Mouse (Mus musculus) MEL (cell line): Measurements from ENCODE around the gene Fbxl21. TPM values are rescaled to one million over a fixed set of nuclear protein-coding genes. Genes with fewer than 3 reads are reported as not detected.

Source experiments
- DNase-seq: peaks from one replicate; pipeline ENCODE4 v3.0.0; 2011; ENCODE audit warnings: low read depth, low spot score
- H3K27ac ChIP-seq: 2 replicates; pipeline ENCODE4 v1.5.1; 2012; ENCODE audit warnings: low read depth, mild to moderate bottlenecking, control low read depth, low read length, moderate library complexity; ENCODE audit not compliant: control insufficient read depth
- H3K27me3 ChIP-seq, 2 experiments: fragments of 150-350 bp in 1 of 2; sonication (generic) in 1 of 2; 2 replicates each; pipeline ENCODE4 v1.6.1; 2012; ENCODE audit warnings: low read length in 2 of 2, mild to moderate bottlenecking in 2 of 2, improper control_type of control experiment in 1 of 2, moderate library complexity in 1 of 2; ENCODE audit not compliant: insufficient read depth in 2 of 2, control insufficient read depth in 1 of 2
- H3K36me3 ChIP-seq, 2 experiments: 2 replicates each; pipeline ENCODE4 v1.6.1; 2012 to 2014; ENCODE audit warnings: low read length in 2 of 2, improper control_type of control experiment in 1 of 2, inconsistent platforms in 1 of 2, mild to moderate bottlenecking in 1 of 2; ENCODE audit not compliant: insufficient read depth in 2 of 2, control insufficient read depth in 1 of 2
- H3K4me1 ChIP-seq, 2 experiments: fragments of 150-350 bp in 1 of 2; sonication (generic) in 1 of 2; 2 replicates each; pipeline ENCODE4 v1.6.1; 2012; ENCODE audit warnings: low read length in 2 of 2, improper control_type of control experiment in 1 of 2, mild to moderate bottlenecking in 1 of 2; ENCODE audit not compliant: insufficient read depth in 2 of 2, control insufficient read depth in 1 of 2
- H3K4me3 ChIP-seq, 2 experiments: fragments of 150-350 bp in 1 of 2; sonication (generic) in 1 of 2; 2 replicates each; pipeline ENCODE4 v1.5.1; 2012; ENCODE audit warnings: low read depth in 2 of 2, low read length in 2 of 2, mild to moderate bottlenecking in 2 of 2, moderate library complexity in 2 of 2, control low read depth in 1 of 2, improper control_type of control experiment in 1 of 2; ENCODE audit not compliant: control insufficient read depth in 1 of 2, insufficient read depth in 1 of 2
- H3K79me2 ChIP-seq: 2 replicates; pipeline ENCODE4 v1.6.1; 2012; ENCODE audit warnings: mild to moderate bottlenecking, low read length, moderate library complexity; ENCODE audit not compliant: control insufficient read depth, poor library complexity, insufficient read depth
- H3K9ac ChIP-seq: 2 replicates; pipeline ENCODE4 v1.6.1; 2012; ENCODE audit warnings: low read depth, mild to moderate bottlenecking, control low read depth, low read length, moderate library complexity; ENCODE audit not compliant: control insufficient read depth, poor library complexity, severe bottlenecking
- H3K9me3 ChIP-seq: fragments of 150-350 bp; sonication (generic); replicated peaks from 2 replicates; pipeline ENCODE4 v1.6.1; 2012; ENCODE audit warnings: mild to moderate bottlenecking, low read length, improper control_type of control experiment, moderate library complexity; ENCODE audit not compliant: insufficient read depth
- CHD2 ChIP-seq: IDR thresholded peaks from 2 replicates; pipeline ENCODE4 v1.6.1; 2011; ENCODE audit warnings: low read length, improper control_type of control experiment
- CTCF ChIP-seq, 3 experiments: IDR thresholded peaks in 2 of 3; conservative IDR thresholded peaks in 1 of 3; 2 replicates each; pipeline ENCODE4 v1.5.1; 2011 to 2012; ENCODE audit warnings: low read length in 3 of 3, low read depth in 2 of 3, mild to moderate bottlenecking in 2 of 3, improper control_type of control experiment in 1 of 3, inconsistent platforms in 1 of 3, mixed read lengths in 1 of 3, moderate library complexity in 1 of 3; ENCODE audit not compliant: control insufficient read depth in 1 of 3, insufficient read depth in 1 of 3, poor library complexity in 1 of 3, severe bottlenecking in 1 of 3
- E2F4 ChIP-seq: IDR thresholded peaks from 2 replicates; pipeline ENCODE4 v1.6.1; 2011; ENCODE audit warnings: low read depth, low read length, improper control_type of control experiment, borderline replicate concordance
- GABPA ChIP-seq: IDR thresholded peaks from 2 replicates; pipeline ENCODE4 v1.6.1; 2012; ENCODE audit warnings: low read depth, mild to moderate bottlenecking, inconsistent platforms, low read length, improper control_type of control experiment, moderate library complexity
- GATA1 ChIP-seq: IDR thresholded peaks from 2 replicates; pipeline ENCODE4 v1.6.1; 2011; ENCODE audit warnings: low read depth, low read length, improper control_type of control experiment
- HCFC1 ChIP-seq: IDR thresholded peaks from 2 replicates; pipeline ENCODE4 v1.6.1; 2012; ENCODE audit warnings: low read depth, mild to moderate bottlenecking, inconsistent platforms, low read length, improper control_type of control experiment, moderate library complexity
- MAX ChIP-seq: IDR thresholded peaks from 2 replicates; pipeline ENCODE4 v1.6.1; 2011; ENCODE audit warnings: low read length, improper control_type of control experiment
- MAZ ChIP-seq: IDR thresholded peaks from 2 replicates; pipeline ENCODE4 v1.6.1; 2012; ENCODE audit warnings: low read depth, mild to moderate bottlenecking, inconsistent platforms, low read length, improper control_type of control experiment
- MEF2A ChIP-seq: IDR thresholded peaks from 2 replicates; pipeline ENCODE4 v1.6.1; 2014; ENCODE audit warnings: low read depth, mild to moderate bottlenecking, inconsistent platforms, low read length, improper control_type of control experiment; ENCODE audit not compliant: poor library complexity, insufficient replicate concordance, severe bottlenecking; ENCODE audit errors: extremely low read depth
- MXI1 ChIP-seq: IDR thresholded peaks from 2 replicates; pipeline ENCODE4 v1.6.1; 2011; ENCODE audit warnings: mild to moderate bottlenecking, low read depth, low read length, improper control_type of control experiment
- NELFE ChIP-seq: IDR thresholded peaks from 2 replicates; pipeline ENCODE4 v1.6.1; 2011; ENCODE audit warnings: low read depth, low read length, improper control_type of control experiment
- NRF1 ChIP-seq: IDR thresholded peaks from 2 replicates; pipeline ENCODE4 v1.6.1; 2014; ENCODE audit warnings: low read depth, mild to moderate bottlenecking, inconsistent platforms, low read length, improper control_type of control experiment, moderate library complexity; ENCODE audit not compliant: poor library complexity, insufficient read depth, severe bottlenecking
- POLR2A ChIP-seq, 2 experiments: IDR thresholded peaks; 2 replicates each; pipeline ENCODE4 v1.6.1; 2011 to 2012; ENCODE audit warnings: low read length in 2 of 2, mild to moderate bottlenecking in 2 of 2, control low read depth in 1 of 2, improper control_type of control experiment in 1 of 2, low read depth in 1 of 2, moderate library complexity in 1 of 2; ENCODE audit not compliant: control insufficient read depth in 1 of 2, insufficient read depth in 1 of 2, poor library complexity in 1 of 2
- SMC3 ChIP-seq: IDR thresholded peaks from 2 replicates; pipeline ENCODE4 v1.6.1; 2011; ENCODE audit warnings: low read depth, low read length, improper control_type of control experiment
- USF1 ChIP-seq: IDR thresholded peaks from 2 replicates; pipeline ENCODE4 v1.6.1; 2014; ENCODE audit warnings: low read depth, mild to moderate bottlenecking, inconsistent platforms, low read length, improper control_type of control experiment, moderate library complexity
- ZKSCAN1 ChIP-seq: IDR thresholded peaks from 2 replicates; pipeline ENCODE4 v1.6.1; 2012; ENCODE audit warnings: low read depth, mild to moderate bottlenecking, inconsistent platforms, low read length, improper control_type of control experiment, moderate library complexity
- ZNF384 ChIP-seq: IDR thresholded peaks from 2 replicates; pipeline ENCODE4 v1.6.1; 2012; ENCODE audit warnings: low read depth, mild to moderate bottlenecking, inconsistent platforms, low read length, improper control_type of control experiment
- polyA plus RNA-seq, 2 experiments: library from polyadenylated mRNA; stranded (reverse) in 1 of 2; unstranded in 1 of 2; fragments of >175 nt in 1 of 2; fragments of >200 nt in 1 of 2; gene quantifications; 2 replicates each; pipeline versions ENCODE4 v1.2.1 to v1.2.4; 2012; ENCODE audit warnings: low replicate concordance in 2 of 2, low read depth in 1 of 2; ENCODE audit not compliant: insufficient read length in 2 of 2, insufficient read depth in 1 of 2, missing spikeins in 1 of 2
- total RNA-seq: library from RNA; depleted of rRNA; stranded (reverse); fragments of 300-350 nt; gene quantifications from 2 replicates; pipeline ENCODE4 v1.2.3, GENCODE M21; 2012

Fbxl21 gene
- total and polyA plus RNA-seq, 3 experiments = not detected

DNA sequence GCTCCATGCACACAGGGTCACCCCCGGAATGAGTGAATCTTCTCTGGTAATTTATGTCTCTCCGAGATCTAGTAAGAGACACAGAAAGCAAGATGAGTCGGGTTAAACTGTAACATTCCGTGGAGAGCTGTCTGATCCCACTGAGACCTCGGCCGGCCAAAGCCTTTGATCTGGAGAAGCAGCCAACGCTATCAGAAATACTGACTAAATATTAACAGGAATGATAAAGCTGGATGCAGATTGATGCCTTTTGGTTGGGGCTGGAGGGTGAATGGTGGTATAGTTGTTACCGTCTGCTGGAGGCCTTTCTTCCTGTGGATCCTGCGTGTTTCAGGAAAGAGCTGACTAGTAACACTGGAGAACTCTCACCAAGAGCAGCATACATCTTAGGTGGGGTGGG, 26.1 kb downstream of the Fbxl21 start, which contains the start of gene Lect2:
Gene Lect2, minus strand, starts transcription at position 102 of the 400 bp plus-strand sequence.
- no peaks in the 10 kb centered on the region for H3K79me2 ChIP-seq
- no peaks in the 10 kb centered on the region for H3K4me1 ChIP-seq
- no peak within 1 kb of the TSS for H3K9ac ChIP-seq
- TF ChIP-seq E2F4 (no peak), CHD2 (no peak), USF1 (no peak), NRF1 (no peak), ZNF384 (no peak)
- H3K4me3 ChIP-seq = no peak within 1 kb of the TSS
- DNase-seq = no peak
- no peaks in the 10 kb centered on the region for H3K9me3 ChIP-seq
- no peaks in the 10 kb centered on the region for H3K36me3 ChIP-seq
- H3K27ac ChIP-seq = no peak within 1 kb of the TSS
- no peaks in the 10 kb centered on the region for H3K27me3 ChIP-seq

GRCm38 (mm10) chr13:56549364-56549763, 27.1 kb downstream of the Fbxl21 start:
- no peaks in the 10 kb centered on the region for H3K36me3 ChIP-seq
- H3K27me3 ChIP-seq = no peaks in the 10 kb centered on the region
- H3K4me1 ChIP-seq = no peaks in the 10 kb centered on the region
- no peak overlapping the region for H3K9ac ChIP-seq
- no peaks in the 10 kb centered on the region for H3K9me3 ChIP-seq
- no peak for DNase-seq
- no peak overlapping the region for H3K4me3 ChIP-seq
- TF ChIP-seq MXI1 (no peak), ZNF384 (no peak), MEF2A (no peak), GATA1 (no peak), MAX (no peak), POLR2A (IDR thresholded peaks at IDR 0.05; ENCODE audit: control insufficient read depth in 1 of 2, insufficient read depth in 1 of 2, low read depth in 1 of 2, low read length in 2 of 2, poor library complexity in 1 of 2) (no peak), HCFC1 (no peak), SMC3 (no peak), NELFE (no peak), ZKSCAN1 (no peak), CHD2 (no peak), CTCF (IDR thresholded peaks at IDR 0.05 in 2 of 3, conservative IDR thresholded peaks at IDR 0.05 in 1 of 3; ENCODE audit: control insufficient read depth in 1 of 3, insufficient read depth in 1 of 3, low read depth in 2 of 3, low read length in 3 of 3, poor library complexity in 1 of 3, severe bottlenecking in 1 of 3) (no peak), E2F4 (no peak), MAZ (no peak), GABPA (no peak)
- no peak overlapping the region for H3K27ac ChIP-seq
- no peaks in the 10 kb centered on the region for H3K79me2 ChIP-seq
